Mouse (Mus musculus) G1E (cell line): ENCODE results near the gene Nlk.

ENCODE experiments used
- CTCF ChIP-seq: IDR thresholded peaks from 2 replicates; pipeline ENCODE4 v1.5.1; 2012; ENCODE audit warnings: low read depth, low read length, inconsistent platforms, mixed read lengths
- GATA1 ChIP-seq: IDR thresholded peaks from 2 replicates; pipeline ENCODE4 v1.6.1; 2012; ENCODE audit warnings: borderline replicate concordance, low read length, inconsistent platforms, mixed read lengths
- POLR2AphosphoS5 ChIP-seq: IDR thresholded peaks from 2 replicates; pipeline ENCODE4 v1.6.1; 2012; ENCODE audit warnings: low read depth, low read length, inconsistent platforms; ENCODE audit not compliant: insufficient replicate concordance
- TAL1 ChIP-seq: conservative IDR thresholded peaks from 2 replicates; pipeline ENCODE4 v1.6.1; 2012; ENCODE audit warnings: low read depth, low read length, inconsistent platforms, mixed read lengths

- no peak for TF ChIP-seq CTCF
- no peak for TF ChIP-seq GATA1
- no peak for TF ChIP-seq POLR2AphosphoS5
- TF ChIP-seq TAL1: no peak
Measured at GRCm38 (mm10) chr11:78726366-78726765, 29.2 kb upstream of the Nlk start.
